Mouse (Mus musculus): ENCODE data around the gene Ascl5.

Ascl5 gene

DNA sequence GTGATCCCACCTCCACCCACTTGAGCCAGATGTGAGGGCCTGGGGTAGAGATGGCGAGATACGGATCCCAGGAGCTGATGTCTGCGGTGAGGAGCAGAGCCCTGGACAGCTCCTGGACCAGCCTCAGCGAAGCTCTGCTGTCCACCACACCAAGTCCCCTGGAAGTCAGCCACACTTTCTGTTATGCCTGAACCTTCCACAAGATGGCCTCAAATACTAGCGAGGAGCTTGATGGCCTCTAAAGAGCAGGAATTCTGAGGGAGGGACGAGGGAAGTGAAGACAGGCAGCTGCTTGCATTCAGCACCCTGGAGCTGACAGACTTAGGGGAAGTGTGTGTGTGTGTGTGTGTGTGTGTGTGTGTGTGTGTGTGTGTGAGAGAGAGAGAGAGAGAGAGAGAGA lies 861 bp downstream of the Ascl5 start:
- CTCF ChIA-PET, result no interaction called here

GRCm38 (mm10) chr1:136052547-136052946 lies 1.9 kb downstream of the Ascl5 start, which contains the start of gene Cacna1s:
TSS of gene Cacna1s (plus strand) at chr1:136052750.
- CTCF ChIA-PET, result no interaction called here

- CTCF ChIA-PET, result interaction anchor here (0.7 kb wide), 1 partner anchor 22 kb away, joined by 4 read pairs; no protein-coding TSS in a partner anchor
These were observed 5.2 kb downstream of the Ascl5 start for GRCm38 (mm10) chr1:136055771-136056170.

DNA sequence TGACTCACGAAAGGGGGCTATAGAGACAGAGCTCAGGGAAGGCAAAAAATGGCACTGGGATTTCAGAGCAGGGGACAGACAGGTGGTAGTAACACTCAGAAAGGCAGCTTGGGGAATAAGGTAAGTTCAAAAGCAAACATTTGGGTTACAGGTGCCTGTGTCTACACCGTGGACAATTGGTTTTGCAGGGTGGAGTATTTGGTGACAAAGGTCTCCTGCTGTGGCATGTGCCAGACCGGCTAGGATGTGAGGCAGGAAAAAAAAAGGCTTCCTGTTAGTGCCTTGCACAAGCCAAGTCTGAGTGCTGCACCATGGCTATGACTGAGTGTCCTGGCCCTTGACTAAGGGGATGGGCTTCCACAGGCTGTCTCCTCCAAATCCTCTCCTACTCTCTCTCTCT lies 8.0 kb downstream of the Ascl5 start:
- CTCF ChIA-PET, result no interaction called here

DNA sequence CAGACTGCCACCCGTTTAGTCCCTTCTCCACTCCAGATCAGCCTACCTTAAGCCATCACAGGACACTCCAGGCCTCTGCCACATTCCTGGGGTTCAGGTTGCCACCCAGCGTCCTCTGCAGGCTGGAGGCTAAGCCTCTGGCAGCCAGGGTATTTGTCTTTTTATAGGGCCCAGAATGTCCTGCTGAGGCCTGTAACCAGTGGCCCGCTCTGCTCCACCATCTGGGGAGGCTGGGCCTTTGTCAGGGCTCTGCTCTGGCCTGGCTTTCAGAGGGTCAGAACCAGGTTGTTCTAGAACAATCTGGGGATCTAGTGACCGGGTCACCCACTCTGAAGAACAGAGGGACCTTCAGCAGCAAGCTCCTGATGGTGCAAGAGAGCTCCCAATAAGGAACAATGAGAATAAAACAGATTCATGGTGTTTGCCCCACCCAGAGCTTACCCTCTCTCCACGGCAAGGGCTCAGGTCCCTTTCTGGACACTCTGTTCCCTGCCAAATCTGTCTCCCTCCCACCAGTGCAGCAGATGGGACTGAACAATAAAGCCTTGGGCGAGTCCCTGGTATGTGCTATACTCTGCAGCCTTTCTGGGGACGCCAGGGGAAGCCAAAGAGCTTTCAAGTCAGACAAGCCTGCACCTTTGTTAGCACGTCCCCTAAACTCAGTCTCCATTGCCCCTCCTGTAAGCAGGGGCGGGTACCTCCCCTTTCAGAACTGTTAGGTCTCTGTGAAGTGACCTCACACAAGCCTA lies 10.6 kb downstream of the Ascl5 start:
- CTCF ChIA-PET, result no interaction called here

DNA sequence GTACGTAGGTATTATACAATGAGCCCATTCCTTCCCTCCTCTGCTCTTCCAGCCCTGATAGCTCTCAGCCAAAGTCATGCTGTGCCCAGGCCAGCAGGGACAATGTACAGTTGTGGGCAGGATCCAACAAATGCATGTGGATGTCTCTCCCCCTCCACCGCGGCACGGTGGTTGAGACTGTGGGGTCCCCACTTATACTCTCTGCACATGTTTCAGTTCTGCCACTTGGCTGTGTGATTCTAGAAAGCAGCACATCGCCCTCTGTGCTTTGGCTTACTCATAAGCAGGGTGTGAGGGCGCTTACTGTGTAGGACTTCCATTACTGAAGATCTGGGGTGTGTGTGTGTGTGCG lies 11.2 kb downstream of the Ascl5 start:
- CTCF ChIA-PET, result no interaction called here

DNA sequence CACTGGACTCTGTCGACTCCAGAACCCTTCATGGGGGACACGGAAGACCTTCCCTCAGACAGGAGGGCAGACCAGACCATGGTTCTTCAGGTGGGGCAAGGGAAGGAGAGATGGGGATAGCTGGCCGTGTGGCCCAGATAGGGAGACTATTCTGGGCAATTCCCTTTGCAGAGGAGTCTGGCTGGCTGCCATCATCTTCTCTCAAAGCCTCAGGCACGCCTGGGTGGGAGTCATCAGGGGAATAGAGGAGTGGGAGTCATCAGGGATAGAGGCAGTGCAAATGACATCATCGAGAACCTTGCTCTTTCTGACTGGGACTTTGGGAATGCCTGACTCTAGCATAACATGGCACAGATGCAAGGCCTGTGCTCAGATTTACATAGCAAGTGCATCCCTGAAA lies 13.4 kb downstream of the Ascl5 start:
- CTCF ChIA-PET, result no interaction called here

- CTCF ChIA-PET, result no interaction called here
These were observed 16.0 kb downstream of the Ascl5 start for GRCm38 (mm10) chr1:136066621-136067020.

- CTCF ChIA-PET, result no interaction called here
These were observed 17.0 kb downstream of the Ascl5 start for GRCm38 (mm10) chr1:136067579-136067978.

GRCm38 (mm10) chr1:136076086-136076485 lies 25.5 kb downstream of the Ascl5 start:
- CTCF ChIA-PET, result no interaction called here

DNA sequence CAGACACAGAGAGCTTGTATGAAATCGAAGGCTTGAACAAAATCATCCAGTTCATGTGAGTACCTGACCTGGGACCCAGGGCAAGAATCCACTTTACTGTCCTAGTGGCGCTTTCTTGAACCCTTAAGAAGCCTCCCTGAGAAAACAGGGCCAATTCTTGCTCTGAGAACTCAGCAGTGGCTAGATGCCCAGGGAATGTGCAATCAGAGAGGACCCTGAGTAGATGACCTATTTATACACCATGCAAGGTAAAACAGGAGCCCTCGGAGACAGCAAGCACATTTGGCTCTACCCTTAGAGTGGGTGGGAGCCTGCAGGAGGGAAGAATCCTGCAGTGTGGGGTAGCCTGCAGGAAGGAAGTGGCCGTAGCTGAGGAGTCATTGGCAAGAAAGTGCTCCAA lies 27.1 kb downstream of the Ascl5 start:
- CTCF ChIA-PET, result interaction anchor here (0.6 to 0.7 kb wide), 2 partner anchors 22 to 497 kb away, joined by 3 to 4 read pairs; no protein-coding TSS in a partner anchor

DNA sequence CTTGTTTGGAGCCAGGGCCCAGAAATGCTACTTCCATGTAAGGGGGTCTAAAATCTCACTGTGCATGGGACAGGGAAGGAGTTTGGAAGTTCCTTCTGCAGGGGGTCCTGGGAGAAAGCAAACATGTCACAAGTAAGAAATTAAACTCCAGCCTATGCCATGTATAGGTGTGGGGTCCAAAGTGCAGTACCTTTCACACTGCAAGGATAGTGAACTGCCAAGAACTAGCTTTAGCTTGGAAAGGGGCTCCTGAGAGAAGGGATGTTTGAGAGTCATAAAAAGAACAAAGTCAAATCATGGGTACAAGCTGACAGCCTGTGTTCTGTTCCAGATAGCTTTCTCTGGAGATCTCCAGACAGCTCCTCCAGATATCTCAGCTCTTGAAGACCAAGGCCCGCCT lies 30.6 kb downstream of the Ascl5 start:
- CTCF ChIA-PET, result no interaction called here

DNA sequence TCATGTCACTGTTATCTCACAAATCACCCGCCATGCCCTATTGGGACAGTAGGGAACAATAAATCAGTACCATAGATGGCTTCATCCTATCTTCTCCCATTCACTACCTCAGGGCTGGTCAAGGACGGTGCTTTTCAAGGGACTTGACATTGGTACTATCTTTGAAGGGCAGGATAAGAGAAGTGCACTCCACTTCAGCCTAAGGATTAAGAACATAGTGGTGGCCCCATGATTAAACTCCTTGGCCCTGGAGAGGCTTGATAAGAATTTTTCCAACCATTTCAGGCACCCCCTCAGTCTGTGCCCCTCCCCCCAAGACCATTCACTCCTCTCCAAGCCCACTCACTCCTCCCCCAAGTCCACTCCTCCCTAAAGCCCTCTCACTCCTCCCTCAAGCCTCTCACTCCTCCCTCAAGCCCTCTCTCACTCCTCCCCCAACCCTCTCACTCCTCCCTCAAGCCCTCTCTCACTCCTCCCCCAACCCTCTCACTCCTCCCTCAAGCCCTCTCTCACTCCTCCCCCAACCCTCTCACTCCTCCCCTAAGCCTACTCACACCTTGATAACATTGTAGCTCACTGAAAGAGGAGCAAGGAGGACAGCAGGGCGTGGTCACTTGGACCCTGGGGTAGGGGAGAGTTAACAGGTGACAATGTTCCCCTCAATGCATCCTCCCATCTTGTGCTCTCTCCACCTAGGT lies 35.5 kb downstream of the Ascl5 start:
- CTCF ChIA-PET, result no interaction called here

DNA sequence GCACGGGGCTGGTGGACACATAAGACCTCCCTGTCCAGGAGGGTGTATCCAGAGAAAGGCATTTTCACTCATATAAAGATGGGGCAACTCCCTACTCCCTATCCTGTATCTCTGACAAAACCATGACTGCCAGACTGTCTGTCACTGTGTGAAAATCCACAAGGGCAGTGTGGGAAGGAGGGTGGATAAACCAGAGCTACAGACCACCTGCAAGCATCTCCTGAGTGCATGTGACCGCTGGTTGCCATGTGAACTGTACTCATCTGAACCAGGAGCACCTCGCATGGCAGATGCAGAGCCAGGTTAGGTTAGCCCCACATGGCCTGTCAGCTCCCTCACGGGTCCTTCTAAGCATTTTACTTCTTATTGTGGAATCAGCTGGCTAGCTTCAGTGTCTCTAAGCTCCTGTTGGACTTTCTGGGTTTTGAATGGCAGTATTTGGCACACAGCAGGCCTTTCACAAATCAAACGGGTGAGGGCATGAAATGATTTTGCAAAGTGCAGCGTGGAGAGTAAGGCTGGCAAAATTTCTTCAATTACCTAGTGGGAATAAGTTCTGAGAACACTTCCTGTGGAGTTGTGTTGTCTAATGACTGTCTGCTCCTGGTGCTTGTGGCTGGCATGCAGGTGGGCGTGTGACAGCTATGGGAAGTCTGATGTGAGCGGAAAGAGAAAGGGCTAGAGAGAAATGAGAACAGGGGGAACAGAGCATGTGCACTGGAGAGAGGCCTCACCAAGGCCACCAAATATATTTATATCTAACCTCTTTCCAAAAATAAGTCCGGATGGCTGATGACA lies 39.0 kb downstream of the Ascl5 start:
- CTCF ChIA-PET, result no interaction called here

DNA sequence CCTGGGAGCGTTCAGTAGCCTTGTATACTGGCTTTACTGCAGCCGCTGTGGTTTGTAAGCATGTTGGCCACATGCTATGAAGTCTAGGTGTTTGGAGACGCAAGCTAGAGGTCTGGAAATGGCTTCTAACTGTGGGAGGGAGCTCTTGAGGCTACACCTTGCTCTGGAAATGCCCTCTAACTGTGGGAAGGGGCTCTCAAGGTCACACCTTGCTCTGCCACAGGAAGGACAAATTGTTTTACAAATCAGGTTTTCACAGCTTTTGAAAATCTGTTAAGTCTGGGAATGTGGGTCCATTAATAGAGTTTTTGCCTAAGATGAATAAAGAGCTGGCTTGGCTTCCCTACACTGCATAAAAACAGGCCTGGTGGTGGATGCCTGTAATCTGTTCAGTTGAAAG lies 43.1 kb downstream of the Ascl5 start:
- CTCF ChIA-PET, result no interaction called here

- CTCF ChIA-PET, result no interaction called here
These were observed 44.2 kb downstream of the Ascl5 start for GRCm38 (mm10) chr1:136094807-136095206.
